Mouse (Mus musculus) effector memory CD4-positive, alpha-beta T cell, adult 7 months (primary cell): ENCODE measurements around the gene Polr3b. TPM values are rescaled to one million over a fixed set of nuclear protein-coding genes. Genes with fewer than 3 reads are reported as not detected.

Experiments
- polyA plus RNA-seq: library from polyadenylated mRNA; unstranded; fragments of 100-300 nt; shearing (Covaris generic); gene quantifications from one replicate; pipeline ENCODE4 v1.2.1, GENCODE M21; 2017

Gene Polr3b
- 29.3 TPM for polyA plus RNA-seq

DNA sequence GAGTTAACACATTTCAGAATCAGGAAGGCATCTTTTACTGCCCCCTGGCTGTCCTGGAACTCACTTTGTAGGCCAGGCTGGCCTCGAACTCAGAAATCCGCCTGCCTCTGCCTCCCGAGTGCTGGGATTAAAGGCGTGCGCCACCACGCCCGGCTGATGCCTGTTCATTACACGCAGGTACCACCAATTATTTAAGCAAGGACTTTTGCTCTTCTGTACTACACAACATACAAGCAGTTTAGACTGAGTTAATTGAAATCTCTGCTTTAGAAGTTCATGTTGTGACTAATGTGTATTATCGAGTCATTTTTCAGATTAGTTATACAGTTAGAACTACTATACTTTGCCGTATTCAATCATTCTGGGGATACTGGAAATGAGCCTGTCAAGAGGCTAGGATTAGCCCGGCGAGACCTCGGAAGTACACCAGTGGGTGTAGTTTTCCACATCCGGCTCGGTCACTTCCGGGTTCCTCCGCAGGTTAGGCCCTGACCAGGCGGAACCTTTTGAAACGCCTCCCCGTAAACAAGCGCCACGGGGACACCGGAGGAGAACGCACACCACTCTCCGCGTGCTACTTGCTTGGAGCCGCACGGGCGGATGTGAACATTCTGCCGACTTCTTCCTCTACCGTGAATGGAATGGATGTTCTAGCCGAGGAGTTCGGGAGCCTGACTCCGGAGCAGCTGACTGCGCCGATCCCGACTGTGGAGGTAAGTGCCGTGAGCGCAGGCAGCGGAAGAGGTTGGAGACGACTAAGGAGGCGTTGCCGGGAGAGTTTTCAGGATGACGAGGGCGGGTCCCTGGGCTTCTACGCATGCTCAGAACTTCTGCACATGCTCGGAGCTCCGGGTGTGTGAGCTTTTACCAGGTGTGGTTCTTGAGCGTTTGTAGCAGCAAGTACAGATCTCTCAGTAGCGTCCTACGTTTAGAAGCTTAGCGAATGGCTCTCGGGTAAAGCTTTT is at the start of gene Polr3b:
TSS of gene Polr3b (plus strand) at position 467 of the 965 bp plus-strand sequence.

DNA sequence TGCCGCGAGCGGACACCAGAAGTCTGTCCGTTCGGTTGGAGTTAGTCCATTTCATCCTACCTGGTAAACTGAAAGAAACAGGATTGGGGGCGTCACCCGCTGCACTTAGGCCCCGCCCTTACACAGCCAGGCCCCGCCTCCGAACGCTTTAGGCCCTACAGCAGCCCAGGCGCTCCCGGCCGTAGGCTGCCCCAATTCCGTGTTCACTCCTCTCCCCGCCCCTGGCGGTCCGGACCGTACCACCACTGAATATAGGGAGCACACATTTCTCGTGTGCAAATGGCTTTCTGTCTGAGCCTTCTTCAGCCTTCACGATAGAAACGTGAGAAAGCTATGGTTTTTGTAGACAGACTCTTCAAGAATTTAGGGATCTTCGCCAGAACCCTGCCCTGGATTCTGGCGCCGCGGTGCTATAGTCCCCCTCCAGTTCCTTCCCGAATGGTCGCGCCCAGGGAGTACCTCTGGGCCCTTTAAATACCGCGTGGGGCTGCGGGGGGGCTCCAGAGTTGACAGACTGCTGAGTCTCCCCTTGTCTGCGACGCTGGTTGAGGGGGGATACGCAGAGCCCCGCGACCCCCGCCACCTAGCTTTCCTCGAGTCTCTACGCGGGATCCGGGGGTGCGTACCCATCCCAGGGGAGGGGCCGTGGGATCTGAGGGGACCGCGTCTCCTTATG is 45.6 kb upstream of the Polr3b start, which contains the start of gene Tcp11l2:
TSS of gene Tcp11l2 (plus strand) at position 232 of the 676 bp plus-strand sequence.

DNA sequence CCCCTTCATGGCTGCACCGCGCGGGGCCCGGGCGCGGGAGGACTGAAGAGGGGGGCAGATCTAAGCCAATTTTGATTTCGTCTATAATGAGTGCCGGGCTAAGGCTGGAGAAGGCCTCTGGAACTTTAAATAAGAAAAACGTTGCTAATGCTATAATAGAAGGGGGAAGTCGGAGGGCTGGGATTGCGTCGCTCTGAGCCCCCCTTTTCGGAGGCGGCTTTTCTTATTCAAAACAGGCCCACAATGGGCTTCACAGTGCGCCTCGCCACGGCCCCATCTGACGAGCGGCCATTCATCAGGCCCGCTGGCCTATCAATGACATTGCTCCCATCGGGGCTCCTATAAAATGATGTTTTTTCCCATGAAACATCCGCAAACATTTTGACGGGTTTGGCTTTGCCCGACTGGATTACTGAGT is 133.7 kb downstream of the Polr3b start, which contains the start of gene Rfx4:
TSS of gene Rfx4 (plus strand) at position 277 of the 418 bp plus-strand sequence.

Other genes with a start within 250 kb of the Polr3b start
- gene Nuak1, start 181.7 kb upstream of the Polr3b start, polyA plus RNA-seq, result not detected
- 0.38 TPM for gene Ckap4, start 88.2 kb upstream of the Polr3b start, polyA plus RNA-seq
- gene Tcp11l2, start 45.7 kb upstream of the Polr3b start, polyA plus RNA-seq, result 403 TPM
- 0.11 TPM for gene Rfx4, start 133.8 kb downstream of the Polr3b start, polyA plus RNA-seq